Mouse (Mus musculus): ENCODE data around the gene Cobll1. TPM values are rescaled to one million over a fixed set of nuclear protein-coding genes. Genes with fewer than 3 reads are reported as not detected.

Gene Cobll1
- polyA plus RNA-seq, 1 experiment from 2014 or later, result 2.5 TPM

DNA sequence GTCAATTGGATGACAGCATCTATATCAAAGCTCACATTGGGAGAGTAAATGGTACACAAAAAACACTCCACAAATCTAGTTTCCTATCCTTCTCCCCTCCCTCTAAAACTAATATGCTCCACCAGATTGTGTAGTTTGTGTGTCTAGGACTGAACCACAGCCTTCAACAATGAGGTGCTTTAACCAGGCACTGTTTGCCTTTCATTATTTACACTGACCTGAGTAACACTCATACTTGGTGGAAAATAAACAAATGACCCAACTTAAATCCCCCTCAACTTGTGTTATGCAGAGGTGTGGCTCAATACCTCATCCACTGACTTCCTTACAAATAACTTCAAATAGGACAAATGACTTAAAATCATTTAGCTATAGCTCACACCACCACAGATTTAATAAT is 155.8 kb downstream of the Cobll1 start:
- Histone ChIP-seq H3K27ac (ENCODE audit: low read depth, low read length) (no peak overlapping the region), H3K4me1 (ENCODE audit: control insufficient read depth, insufficient read depth, low read length) (no peaks in the 10 kb centered on the region), H3K4me3 (ENCODE audit: low read depth, low read length) (no peak overlapping the region), H3K36me3 (ENCODE audit: control insufficient read depth, insufficient read depth, low read length) (no peaks in the 10 kb centered on the region), H3K4me2 (ENCODE audit: low read length) (no peak overlapping the region), H3K9me3 (replicated peaks; ENCODE audit: control insufficient read depth, low read length) (no peaks in the 10 kb centered on the region), H3K9ac (ENCODE audit: low read length) (no peak overlapping the region), H3K27me3 (replicated peaks; ENCODE audit: control insufficient read depth, insufficient read depth, low read length) (no peaks in the 10 kb centered on the region)
- no peak for DNase-seq (ENCODE audit: low spot score)
- no peak for ATAC-seq

DNA sequence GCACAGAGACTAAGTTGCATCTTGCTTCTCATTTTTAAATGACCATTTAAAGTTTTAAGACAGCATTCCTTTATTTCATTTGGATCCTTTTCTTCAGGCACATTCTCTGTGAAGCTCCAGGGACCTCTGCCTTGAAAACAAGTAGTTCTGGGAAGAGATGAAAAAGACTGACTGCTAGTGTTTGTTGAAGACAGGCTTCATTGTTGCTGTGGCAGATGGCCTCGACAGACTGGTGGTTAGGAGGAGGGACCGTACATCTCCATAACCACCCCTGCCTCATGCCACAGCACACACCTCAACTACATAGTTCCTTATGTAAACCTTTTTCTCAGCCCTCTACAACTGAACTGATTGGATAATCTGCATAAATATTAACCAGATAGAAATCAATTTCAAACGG is 161.7 kb downstream of the Cobll1 start:
- WGBS, result 73% methylated on average over 3 of the region's 3 CpGs
- DNase-seq (ENCODE audit: low spot score) (no peak), ATAC-seq (no peak)
- H3K9me3 ChIP-seq (replicated peaks; ENCODE audit: control insufficient read depth, low read length), result no peaks in the 10 kb centered on the region
- H3K36me3 ChIP-seq (ENCODE audit: control insufficient read depth, insufficient read depth, low read length), result no peaks in the 10 kb centered on the region
- H3K27me3 ChIP-seq (replicated peaks; ENCODE audit: control insufficient read depth, insufficient read depth, low read length), result no peaks in the 10 kb centered on the region
- H3K9ac ChIP-seq (ENCODE audit: low read length), result no peak overlapping the region
- no peak overlapping the region for H3K4me2 ChIP-seq (ENCODE audit: low read length)
- no peak overlapping the region for H3K4me3 ChIP-seq (ENCODE audit: low read depth, low read length)
- H3K4me1 ChIP-seq (ENCODE audit: control insufficient read depth, insufficient read depth, low read length), result no peaks in the 10 kb centered on the region
- no peak overlapping the region for H3K27ac ChIP-seq (ENCODE audit: low read depth, low read length)

DNA sequence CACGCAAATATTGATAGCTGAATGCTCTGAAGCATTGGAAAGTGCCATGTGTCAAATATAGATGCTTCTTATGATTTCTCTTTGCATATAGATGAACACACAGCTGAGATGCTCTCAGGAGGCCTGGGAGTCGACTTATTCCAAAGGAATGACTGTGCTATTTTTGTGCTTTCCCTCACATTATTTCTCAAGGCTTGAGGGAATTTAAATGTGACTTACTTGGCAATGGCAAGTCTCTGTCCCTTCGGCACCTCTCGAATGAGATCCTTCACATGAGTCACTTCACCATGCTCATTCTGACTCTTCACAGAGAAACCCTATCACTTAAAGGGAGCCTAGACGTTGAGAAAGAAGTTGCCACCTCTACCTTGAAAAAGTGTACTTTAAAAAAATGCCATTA is 163.4 kb downstream of the Cobll1 start:
- Histone ChIP-seq H3K27ac (ENCODE audit: low read depth, low read length) (no peak overlapping the region), H3K4me3 (ENCODE audit: low read depth, low read length) (no peak overlapping the region)
- WGBS, result 95% methylated on average over 5 of the region's 5 CpGs

DNA sequence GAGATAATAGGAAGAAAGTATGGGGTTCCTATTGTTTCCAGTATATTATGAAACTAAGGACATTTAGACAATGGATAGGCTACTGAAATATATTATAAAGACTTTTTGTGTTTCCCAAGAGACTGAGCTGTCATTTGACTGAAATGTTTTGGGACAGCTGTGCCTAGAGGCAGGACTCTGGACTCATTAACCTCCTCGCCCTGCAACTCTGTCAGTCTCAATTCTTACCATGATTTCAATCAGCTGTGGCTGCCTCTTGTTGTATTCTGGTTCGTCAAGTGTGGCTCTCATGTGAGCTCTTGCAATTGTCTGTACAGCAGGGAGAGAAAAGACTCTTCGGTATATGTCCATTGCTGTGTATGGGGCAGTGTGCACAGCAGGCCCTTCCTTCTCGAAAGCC is 163.8 kb downstream of the Cobll1 start:
- Histone ChIP-seq H3K36me3 (ENCODE audit: control insufficient read depth, insufficient read depth, low read length) (no peaks in the 10 kb centered on the region), H3K4me1 (ENCODE audit: control insufficient read depth, insufficient read depth, low read length) (no peaks in the 10 kb centered on the region), H3K27ac (ENCODE audit: low read depth, low read length) (no peak overlapping the region), H3K9me3 (replicated peaks; ENCODE audit: control insufficient read depth, low read length) (no peaks in the 10 kb centered on the region), H3K4me3 (ENCODE audit: low read depth, low read length) (no peak overlapping the region), H3K9ac (ENCODE audit: low read length) (no peak overlapping the region), H3K27me3 (replicated peaks; ENCODE audit: control insufficient read depth, insufficient read depth, low read length) (no peaks in the 10 kb centered on the region), H3K4me2 (ENCODE audit: low read length) (no peak overlapping the region)
- DNase-seq (ENCODE audit: low spot score) (no peak), ATAC-seq (no peak)
- 80% methylated on average over 4 of the region's 4 CpGs for WGBS

More for the DNA sequence above, 163.4 kb downstream of the Cobll1 start:
- DNase-seq (ENCODE audit: low spot score) (no peak), ATAC-seq (no peak)
- Histone ChIP-seq H3K36me3 (ENCODE audit: control insufficient read depth, insufficient read depth, low read length) (no peaks in the 10 kb centered on the region), H3K4me1 (ENCODE audit: control insufficient read depth, insufficient read depth, low read length) (no peaks in the 10 kb centered on the region), H3K9ac (ENCODE audit: low read length) (no peak overlapping the region), H3K9me3 (replicated peaks; ENCODE audit: control insufficient read depth, low read length) (no peaks in the 10 kb centered on the region), H3K4me2 (ENCODE audit: low read length) (no peak overlapping the region), H3K27me3 (replicated peaks; ENCODE audit: control insufficient read depth, insufficient read depth, low read length) (no peaks in the 10 kb centered on the region)

DNA sequence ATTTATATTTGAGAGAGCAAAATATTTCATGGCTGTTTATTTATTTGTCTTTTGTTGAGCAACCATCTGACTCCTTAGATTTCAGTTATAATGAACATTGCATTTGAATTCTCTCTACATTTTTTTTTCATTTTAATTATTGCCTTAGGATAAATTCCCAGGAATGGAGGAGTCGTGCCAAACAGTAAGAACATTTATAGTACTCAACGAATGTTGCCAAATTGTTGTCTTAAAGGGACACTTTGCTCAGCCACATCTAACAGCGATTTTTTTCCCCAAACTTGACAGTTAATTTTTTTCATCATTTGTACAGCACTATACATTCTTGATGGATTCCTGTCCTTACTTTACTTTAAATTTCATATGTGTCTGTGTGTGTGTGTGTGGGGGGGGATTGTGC is 167.0 kb downstream of the Cobll1 start:
- H3K27ac ChIP-seq (ENCODE audit: low read depth, low read length), result no peak overlapping the region
- no peaks in the 10 kb centered on the region for H3K4me1 ChIP-seq (ENCODE audit: control insufficient read depth, insufficient read depth, low read length)
- H3K4me3 ChIP-seq (ENCODE audit: low read depth, low read length), result no peak overlapping the region
- DNase-seq (ENCODE audit: low spot score), result no peak
- ATAC-seq, result no peak
- H3K9ac ChIP-seq (ENCODE audit: low read length), result no peak overlapping the region
- no peak overlapping the region for H3K4me2 ChIP-seq (ENCODE audit: low read length)
- H3K27me3 ChIP-seq (replicated peaks; ENCODE audit: control insufficient read depth, insufficient read depth, low read length), result no peaks in the 10 kb centered on the region
- H3K36me3 ChIP-seq (ENCODE audit: control insufficient read depth, insufficient read depth, low read length), result no peaks in the 10 kb centered on the region
- H3K9me3 ChIP-seq (replicated peaks; ENCODE audit: control insufficient read depth, low read length), result no peaks in the 10 kb centered on the region
- 74% methylated on average over 3 of the region's 3 CpGs for WGBS

DNA sequence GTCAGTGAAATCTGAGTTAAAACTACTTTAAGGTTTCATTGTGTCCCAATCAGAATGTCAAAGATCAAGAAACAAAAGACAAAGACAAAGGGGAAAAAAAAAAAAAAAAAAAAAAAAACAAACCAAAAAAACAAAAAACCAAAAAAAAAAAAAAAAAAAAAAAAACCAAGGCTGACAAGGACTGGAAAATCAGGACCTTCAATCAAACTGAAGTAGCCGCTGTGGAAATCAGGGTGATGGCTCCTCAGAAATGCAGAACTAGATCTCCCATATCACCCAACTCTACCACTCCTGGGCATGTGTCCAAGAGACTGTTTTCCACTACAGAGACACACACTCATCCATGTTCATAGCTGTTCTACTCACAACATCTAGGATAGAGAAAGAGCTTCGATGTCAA is 185.4 kb downstream of the Cobll1 start:
- DNase-seq (ENCODE audit: low spot score), result no peak
- Histone ChIP-seq H3K4me2 (ENCODE audit: low read length) (no peak overlapping the region), H3K9me3 (replicated peaks; ENCODE audit: control insufficient read depth, low read length) (no peaks in the 10 kb centered on the region), H3K4me1 (ENCODE audit: control insufficient read depth, insufficient read depth, low read length) (no peaks in the 10 kb centered on the region), H3K4me3 (ENCODE audit: low read depth, low read length) (no peak overlapping the region), H3K27me3 (replicated peaks; ENCODE audit: control insufficient read depth, insufficient read depth, low read length) (no peaks in the 10 kb centered on the region), H3K27ac (ENCODE audit: low read depth, low read length) (no peak overlapping the region), H3K9ac (ENCODE audit: low read length) (no peak overlapping the region), H3K36me3 (ENCODE audit: control insufficient read depth, insufficient read depth, low read length) (no peaks in the 10 kb centered on the region)
- WGBS, result 90% methylated on average over 2 of the region's 2 CpGs
- ATAC-seq, result no peak

DNA sequence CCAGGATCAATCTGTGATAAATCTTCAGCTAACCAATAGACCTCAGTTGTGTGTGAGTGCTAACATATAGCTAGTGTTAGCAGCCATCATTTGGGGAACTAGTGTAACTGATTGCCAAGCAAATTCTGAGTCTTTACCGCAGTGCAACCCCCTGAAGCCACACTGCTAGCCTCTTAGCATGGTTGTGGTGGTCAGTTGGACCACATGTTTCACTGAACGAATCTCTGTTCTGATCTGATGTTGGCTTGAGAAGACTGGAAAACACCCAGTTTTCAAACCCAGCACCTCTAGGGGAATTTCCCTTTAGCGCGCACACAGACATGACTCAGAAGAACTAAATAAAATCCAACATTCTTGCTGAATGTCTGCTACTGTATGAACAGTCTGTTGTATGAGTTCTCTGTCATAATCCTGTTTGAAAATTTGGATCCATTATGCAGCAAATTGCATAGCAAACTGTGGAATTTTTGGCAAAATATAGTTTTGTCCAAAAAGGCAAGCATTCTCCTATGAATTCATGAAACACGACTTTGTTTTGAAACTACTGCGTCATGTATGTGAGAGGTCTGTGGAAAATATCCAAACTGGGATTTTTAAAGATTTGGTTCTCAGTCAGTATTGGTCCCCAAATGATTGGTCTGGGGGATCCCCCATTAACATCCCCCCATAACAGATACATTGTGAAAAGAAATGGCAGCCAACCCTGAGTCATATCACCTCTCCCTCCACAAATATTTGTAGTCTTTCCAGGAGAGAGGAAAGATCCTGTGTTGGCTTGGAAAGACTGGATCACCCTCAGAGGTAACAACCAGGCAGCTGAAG is 186.8 kb downstream of the Cobll1 start:
- Histone ChIP-seq H3K4me3 (ENCODE audit: low read depth, low read length) (no peak overlapping the region), H3K4me2 (ENCODE audit: low read length) (no peak overlapping the region), H3K4me1 (ENCODE audit: control insufficient read depth, insufficient read depth, low read length) (no peaks in the 10 kb centered on the region), H3K9ac (ENCODE audit: low read length) (no peak overlapping the region), H3K27me3 (replicated peaks; ENCODE audit: control insufficient read depth, insufficient read depth, low read length) (no peaks in the 10 kb centered on the region), H3K27ac (ENCODE audit: low read depth, low read length) (no peak overlapping the region), H3K36me3 (ENCODE audit: control insufficient read depth, insufficient read depth, low read length) (no peaks in the 10 kb centered on the region), H3K9me3 (replicated peaks; ENCODE audit: control insufficient read depth, low read length) (no peaks in the 10 kb centered on the region)
- no peak for DNase-seq (ENCODE audit: low spot score)
- no peak for ATAC-seq
- 97% methylated on average over 6 of the region's 6 CpGs for WGBS

DNA sequence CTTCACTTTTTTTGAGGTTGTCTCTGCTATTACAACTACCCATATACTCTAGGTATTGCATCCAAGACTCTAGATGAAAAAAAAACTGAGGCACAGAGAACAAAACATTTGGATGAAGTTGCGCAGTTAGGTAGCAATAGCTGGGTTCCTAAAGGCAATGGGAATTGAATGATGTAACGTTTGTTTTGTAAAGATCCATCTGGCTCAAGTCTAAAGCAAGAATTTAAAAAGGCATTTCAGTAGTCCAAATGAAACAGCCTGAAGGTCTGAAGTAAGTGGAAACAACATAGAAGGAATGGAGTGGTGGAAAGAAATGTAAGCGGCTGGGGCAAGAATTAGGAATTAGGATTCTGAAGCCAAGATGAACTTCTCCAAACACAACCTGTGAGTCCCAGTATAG is 188.4 kb downstream of the Cobll1 start:
- H3K36me3 ChIP-seq (ENCODE audit: control insufficient read depth, insufficient read depth, low read length), result no peaks in the 10 kb centered on the region
- H3K27me3 ChIP-seq (replicated peaks; ENCODE audit: control insufficient read depth, insufficient read depth, low read length), result no peaks in the 10 kb centered on the region
- H3K4me3 ChIP-seq (ENCODE audit: low read depth, low read length), result no peak overlapping the region
- ATAC-seq (no peak), DNase-seq (ENCODE audit: low spot score) (no peak)
- H3K9me3 ChIP-seq (replicated peaks; ENCODE audit: control insufficient read depth, low read length), result no peaks in the 10 kb centered on the region
- H3K4me1 ChIP-seq (ENCODE audit: control insufficient read depth, insufficient read depth, low read length), result no peaks in the 10 kb centered on the region
- WGBS, result 92% methylated on average over 3 of the region's 3 CpGs
- H3K4me2 ChIP-seq (ENCODE audit: low read length), result no peak overlapping the region
- H3K27ac ChIP-seq (ENCODE audit: low read depth, low read length), result no peak overlapping the region
- H3K9ac ChIP-seq (ENCODE audit: low read length), result no peak overlapping the region

DNA sequence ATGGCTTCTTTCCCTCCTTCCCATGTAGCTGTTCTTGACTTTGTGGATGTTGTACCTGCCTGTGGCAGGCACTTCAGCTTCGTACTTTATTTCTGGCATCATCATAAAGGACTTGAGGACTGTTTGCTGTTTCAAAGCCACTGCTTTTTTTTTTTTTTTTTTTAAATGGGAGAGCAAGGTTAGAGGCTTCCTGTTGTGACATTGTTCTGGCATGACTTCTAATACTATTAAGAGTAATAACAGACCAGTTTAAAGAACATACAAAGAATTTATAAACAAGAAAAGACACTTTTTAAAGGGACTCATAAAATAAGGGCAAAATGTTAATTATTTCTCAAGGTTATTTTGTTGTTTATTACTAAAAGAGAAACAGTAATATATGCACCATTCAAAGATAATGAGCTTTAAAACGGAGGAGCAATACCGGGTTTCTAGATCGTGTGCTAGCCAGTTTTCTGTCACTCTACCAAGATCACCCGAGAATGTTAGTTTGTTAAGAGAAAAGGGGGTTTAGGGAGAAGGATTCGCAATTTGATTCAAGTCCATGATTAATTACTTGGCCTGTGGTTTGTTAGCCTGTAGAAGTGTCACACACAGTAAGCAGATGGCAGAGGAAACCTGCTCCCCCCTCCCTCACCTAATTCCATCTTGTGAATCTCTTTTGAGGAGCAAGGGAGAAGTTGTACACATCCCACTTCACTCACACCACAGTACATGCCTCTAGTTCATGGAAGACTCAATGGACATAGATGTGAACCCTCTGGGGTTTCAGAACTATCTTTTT is 190.8 kb downstream of the Cobll1 start:
- ATAC-seq (peak; percentile 44), DNase-seq (ENCODE audit: low spot score) (peak; percentile 53)
- no peaks in the 10 kb centered on the region for H3K27me3 ChIP-seq (replicated peaks; ENCODE audit: control insufficient read depth, insufficient read depth, low read length)
- no peaks in the 10 kb centered on the region for H3K9me3 ChIP-seq (replicated peaks; ENCODE audit: control insufficient read depth, low read length)
- no peak overlapping the region for H3K4me3 ChIP-seq (ENCODE audit: low read depth, low read length)
- no peak overlapping the region for H3K9ac ChIP-seq (ENCODE audit: low read length)
- no peaks in the 10 kb centered on the region for H3K4me1 ChIP-seq (ENCODE audit: control insufficient read depth, insufficient read depth, low read length)
- H3K27ac ChIP-seq (ENCODE audit: low read depth, low read length), result no peak overlapping the region
- no peaks in the 10 kb centered on the region for H3K36me3 ChIP-seq (ENCODE audit: control insufficient read depth, insufficient read depth, low read length)
- WGBS, result 31% methylated on average over 6 of the region's 6 CpGs
- no peak overlapping the region for H3K4me2 ChIP-seq (ENCODE audit: low read length)
